Mouse (Mus musculus): Measurements from ENCODE around the gene S100a7a.

- TF ChIP-seq CTCF (IDR thresholded peaks at IDR 0.05; ENCODE audit: low read depth, low read length) (no peak; the same call in 1 of the 2 replicates), POLR2A (IDR thresholded peaks at IDR 0.05; ENCODE audit: extremely low read depth, insufficient read depth, low read length) (no peak)
Measured at GRCm38 (mm10) chr3:90617586-90617985, 36.2 kb upstream of the S100a7a start.

Measured in liver, adult 2 months (tissue).